Mouse (Mus musculus) splenic B cell, adult 2 months (primary cell): ENCODE measurements around the gene AW209491.

Source experiments
- DNase-seq: peaks from one replicate; pipeline ENCODE4 v3.0.0-alpha.2; 2011; ENCODE audit warnings: low read depth, low spot score
- H3K27me3 ChIP-seq: 2 replicates; pipeline ENCODE4 v1.6.1; 2012; ENCODE audit warnings: mild to moderate bottlenecking, low read length, moderate library complexity, mixed read lengths; ENCODE audit not compliant: control insufficient read depth, poor library complexity, insufficient read depth, severe bottlenecking
- H3K36me3 ChIP-seq: 2 replicates; pipeline ENCODE4 v1.6.1; 2012; ENCODE audit warnings: mild to moderate bottlenecking, low read length, moderate library complexity, mixed read lengths; ENCODE audit not compliant: control insufficient read depth, poor library complexity, insufficient read depth, severe bottlenecking

The AW209491 gene

DNA sequence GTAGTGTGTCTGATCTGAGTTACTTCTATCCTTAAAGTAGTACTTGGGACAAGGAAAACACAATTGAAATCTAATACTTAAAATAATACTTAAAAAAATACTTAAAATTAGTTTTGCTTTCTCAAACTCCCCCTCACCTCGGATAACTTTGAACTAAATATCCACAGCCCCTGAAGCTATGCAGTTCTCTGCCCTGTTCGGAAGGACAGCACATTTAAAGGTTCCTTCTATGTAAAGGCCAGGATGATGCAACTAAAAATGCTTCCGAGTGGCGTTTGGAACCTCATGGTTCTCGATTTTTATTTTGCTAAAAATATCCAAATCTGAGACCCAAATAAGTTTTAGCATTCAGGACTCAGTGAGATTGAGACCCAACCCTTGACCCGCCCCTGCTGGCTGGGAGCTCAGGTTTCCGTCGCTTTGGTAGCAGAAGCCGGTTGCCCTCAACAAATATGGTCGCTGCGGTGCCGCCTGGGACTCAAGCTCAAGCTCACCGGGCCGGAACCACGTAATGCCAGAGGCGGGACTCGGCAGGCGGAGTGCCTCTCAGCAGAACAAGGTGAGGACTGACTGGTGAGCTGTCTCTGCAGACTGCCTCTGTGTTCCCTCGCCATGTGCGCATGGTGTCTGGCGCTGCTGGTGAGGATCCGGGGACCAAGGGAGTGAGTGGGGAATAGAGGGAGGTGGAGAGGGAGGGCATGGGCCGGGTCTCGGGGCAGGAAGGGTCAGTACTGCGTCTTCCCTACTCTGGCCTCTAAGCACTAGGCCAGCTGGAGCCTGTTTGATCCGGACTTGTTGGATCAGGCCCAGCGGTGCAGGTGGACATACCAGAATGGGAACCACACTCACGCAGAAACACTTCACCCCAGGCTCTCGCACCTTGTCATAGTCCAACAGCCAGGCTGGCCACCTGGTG is at the start of gene AW209491:
Gene AW209491 (plus strand): TSS at position 429 of the 916 bp plus-strand sequence.
- DNase-seq: peak; percentile 94
- 0 out of 2 replicates have a peak, but pooled peaks cover 5% of the 10 kb centered on the region for H3K36me3 ChIP-seq
- H3K27me3 ChIP-seq: no peaks in the 10 kb centered on the region

DNA sequence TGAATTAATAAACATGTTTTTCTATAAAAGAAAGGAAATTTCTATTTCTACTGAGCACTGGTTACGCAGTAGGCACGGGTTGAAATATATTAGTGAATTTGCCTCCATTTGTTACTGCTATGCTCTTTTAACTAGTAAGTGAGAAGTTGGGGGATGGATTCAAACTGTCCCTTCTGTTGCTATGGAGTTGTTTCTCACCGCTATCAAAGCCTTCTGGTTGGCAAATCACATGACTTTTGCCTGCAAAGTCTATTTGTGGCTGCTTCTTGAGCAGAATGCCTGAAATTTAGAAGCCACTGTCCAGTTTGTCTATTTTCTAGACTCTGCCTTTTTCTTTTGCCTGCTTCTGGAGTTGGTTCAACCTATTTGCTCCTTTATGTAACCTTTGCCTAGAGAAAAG is 49.6 kb upstream of the AW209491 start:
- no peaks in the 10 kb centered on the region for H3K27me3 ChIP-seq
- no peak for DNase-seq
- no peaks in the 10 kb centered on the region for H3K36me3 ChIP-seq

DNA sequence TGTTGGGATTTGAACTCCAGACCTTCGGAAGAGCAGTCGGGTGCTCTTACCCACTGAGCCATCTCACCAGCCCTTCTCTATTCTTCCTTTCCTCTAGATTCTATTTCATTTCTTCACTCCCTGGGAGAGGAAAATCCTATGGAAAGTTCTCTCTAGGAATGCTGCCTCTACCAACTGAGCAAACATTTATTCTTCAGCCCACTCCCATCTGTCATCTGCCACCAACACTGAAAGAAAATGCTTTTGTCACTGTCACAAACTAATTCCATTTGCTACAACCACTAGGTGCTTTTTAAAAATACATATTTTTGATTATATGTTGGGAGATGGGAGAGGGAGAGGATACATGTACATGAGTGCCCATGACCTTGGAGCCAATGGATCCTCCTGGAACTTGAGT is 27.2 kb upstream of the AW209491 start:
- Histone ChIP-seq H3K36me3 (no peaks in the 10 kb centered on the region), H3K27me3 (no peaks in the 10 kb centered on the region)
- DNase-seq: no peak

DNA sequence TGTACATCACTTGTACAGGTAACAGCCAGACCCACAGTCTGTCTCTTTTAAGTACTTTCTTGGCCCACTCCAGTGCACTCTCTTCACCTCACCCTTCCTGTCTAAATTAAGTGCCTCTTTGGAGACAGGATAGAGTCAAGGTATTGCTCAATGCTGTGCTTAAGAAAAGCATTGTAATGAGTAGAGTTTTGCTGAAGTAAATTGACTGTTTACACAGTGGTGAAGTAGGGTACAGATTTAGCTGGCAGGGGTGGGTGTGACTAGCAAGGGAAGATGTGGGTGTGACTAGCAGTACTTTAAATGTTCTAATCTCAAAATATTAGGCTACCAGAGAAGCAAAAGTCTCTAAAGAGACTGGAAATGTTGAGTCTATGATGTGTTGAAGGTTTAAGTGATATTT is 22.3 kb upstream of the AW209491 start:
- peaks cover 1% of the 10 kb centered on the region for H3K36me3 ChIP-seq
- DNase-seq: no peak

DNA sequence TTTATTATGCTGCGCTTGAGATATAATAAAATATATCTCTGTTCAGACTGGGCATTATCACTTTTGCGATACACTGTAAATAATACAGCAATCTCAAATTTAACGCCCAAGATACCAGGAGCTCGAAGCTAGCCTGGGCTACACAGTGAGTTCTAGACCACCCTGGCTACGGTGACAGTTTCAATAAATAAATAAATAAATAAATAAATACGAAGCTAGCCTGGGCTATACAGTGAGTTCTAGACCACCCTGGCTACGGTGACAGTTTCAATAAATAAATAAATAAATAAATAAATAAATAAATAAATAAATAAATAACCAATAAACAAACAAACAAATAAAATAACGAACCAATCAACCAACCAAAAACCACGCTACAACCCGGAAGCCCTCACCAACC is 17.5 kb upstream of the AW209491 start:
- peaks cover 6% of the 10 kb centered on the region for H3K36me3 ChIP-seq
- no peaks in the 10 kb centered on the region for H3K27me3 ChIP-seq
- DNase-seq: no peak

More for the DNA sequence above, 22.3 kb upstream of the AW209491 start:
- H3K27me3 ChIP-seq: no peaks in the 10 kb centered on the region

DNA sequence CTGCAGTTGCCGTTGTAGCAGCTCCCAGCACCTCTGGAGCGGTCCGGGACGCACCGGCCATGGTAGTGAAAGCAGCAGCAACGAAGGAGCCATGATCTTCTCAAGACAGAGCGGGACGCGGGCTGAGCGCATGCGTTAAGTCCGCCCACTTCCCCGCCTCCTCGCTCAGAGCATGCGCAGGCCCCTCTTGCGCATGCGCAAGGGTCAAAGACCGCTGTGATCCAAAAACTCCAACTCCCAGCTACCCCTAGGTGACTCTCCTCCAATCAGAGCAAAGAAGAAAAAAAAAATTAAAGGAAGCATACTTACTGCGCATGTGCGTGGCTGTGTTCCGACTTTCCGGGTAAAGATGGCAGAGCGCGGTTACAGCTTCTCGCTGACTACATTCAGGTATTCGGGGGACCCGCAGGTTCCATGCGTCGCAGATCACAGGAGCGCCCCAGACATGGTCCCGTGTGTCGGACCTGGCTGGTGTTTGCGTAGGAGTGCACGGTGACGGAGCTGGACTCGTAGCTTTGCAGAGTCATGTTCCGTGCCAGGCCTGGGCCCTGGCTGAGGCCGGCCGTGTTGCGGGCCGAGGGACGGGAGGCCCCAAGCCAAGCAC is 16.9 kb upstream of the AW209491 start, which contains the start of the genes Mrpl32 and Psma2:
Gene Mrpl32 (minus strand): TSS at position 240 of the 604 bp plus-strand sequence.
Gene Psma2 (plus strand): TSS at position 315 of the 604 bp plus-strand sequence.
- DNase-seq: peak; percentile 99
- Histone ChIP-seq H3K27me3 (no peaks in the 10 kb centered on the region), H3K36me3 (peaks cover 6% of the 10 kb centered on the region)

DNA sequence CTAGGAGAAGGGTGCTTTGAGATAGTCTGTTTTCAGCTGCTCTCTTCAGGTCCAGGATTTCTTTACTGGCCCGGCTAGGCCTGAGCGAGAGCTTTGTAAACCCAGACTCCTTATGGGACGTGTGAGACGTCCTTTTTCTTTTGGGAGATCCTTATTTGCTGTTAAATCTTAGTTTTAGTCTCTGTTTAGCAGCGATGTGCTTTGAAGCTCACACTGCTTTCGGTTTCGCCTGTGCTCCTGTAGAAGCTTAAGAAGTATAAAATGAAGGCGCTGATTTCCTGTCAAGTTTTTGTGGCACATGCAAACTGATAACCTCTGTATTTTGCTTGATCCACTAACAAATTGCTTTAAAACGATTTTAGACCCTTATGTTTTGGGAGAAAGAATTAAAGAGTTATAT is 16.4 kb upstream of the AW209491 start:
- peak; percentile 39 for DNase-seq
- H3K27me3 ChIP-seq: no peaks in the 10 kb centered on the region
- H3K36me3 ChIP-seq: peaks cover 6% of the 10 kb centered on the region

DNA sequence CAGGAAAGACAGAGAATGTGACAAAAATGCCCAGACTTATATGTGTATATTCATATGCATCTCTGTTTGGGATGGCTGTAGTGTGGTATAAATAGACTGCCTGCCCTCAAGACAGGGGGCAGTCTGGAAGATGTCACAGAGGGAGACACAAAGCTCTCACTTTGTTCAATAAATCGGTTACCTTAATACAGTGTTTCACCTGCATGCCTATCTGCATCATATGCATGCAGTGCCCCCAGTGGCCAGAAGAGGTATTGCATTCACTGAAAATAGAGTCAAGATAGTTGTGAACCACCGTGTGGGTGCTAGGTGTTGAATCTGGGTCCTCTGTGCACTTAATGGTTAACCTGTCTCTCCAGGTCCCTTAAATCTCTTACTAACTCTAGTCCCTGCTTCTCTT is 11.2 kb upstream of the AW209491 start:
- Histone ChIP-seq H3K36me3 (peaks cover 16% of the 10 kb centered on the region; the same call in 1 of the 2 replicates), H3K27me3 (no peaks in the 10 kb centered on the region)
- peak; percentile 82 for DNase-seq

DNA sequence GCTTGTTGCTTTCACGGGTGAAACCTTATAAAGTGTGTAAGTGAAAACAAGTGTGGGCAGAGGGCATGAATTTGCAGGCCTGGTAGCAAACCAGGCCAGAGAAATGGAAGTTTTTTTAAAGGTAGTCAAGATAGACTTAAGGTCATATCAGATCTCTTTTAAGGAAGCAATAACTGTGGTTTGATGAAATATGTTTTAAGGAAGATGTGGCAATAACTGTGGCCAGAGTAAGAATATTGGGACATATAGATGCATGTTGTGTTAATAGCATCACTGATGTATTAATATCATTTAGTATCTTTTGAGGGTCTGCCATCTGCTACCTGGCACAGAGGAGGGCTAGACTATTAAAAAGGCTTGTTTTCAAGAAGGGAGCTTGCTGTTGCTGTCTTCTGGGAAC is 10.0 kb downstream of the AW209491 start:
- Histone ChIP-seq H3K27me3 (no peaks in the 10 kb centered on the region), H3K36me3 (no peaks in the 10 kb centered on the region; the same call in 1 of the 2 replicates)
- DNase-seq: no peak

DNA sequence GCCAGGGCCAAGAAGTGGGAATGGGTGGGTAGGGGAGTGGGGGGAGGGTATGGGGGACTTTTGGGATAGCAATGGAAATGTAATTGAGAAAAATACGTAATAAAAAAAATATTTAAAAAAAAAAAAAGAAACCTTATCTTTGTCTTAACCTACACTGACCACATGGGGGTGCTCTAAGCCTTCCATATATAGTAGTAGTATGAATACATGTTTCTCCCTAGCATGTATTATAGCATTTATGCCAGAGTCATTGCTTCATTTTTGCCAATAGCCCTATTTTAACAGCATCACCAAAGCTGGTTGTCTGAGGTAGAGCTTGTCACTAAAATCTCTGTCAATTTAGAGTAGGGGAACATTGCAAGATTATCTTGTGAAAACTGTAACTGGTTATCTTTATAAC is 19.3 kb downstream of the AW209491 start:
- DNase-seq: peak; percentile 47
- no peaks in the 10 kb centered on the region for H3K27me3 ChIP-seq
- no peaks in the 10 kb centered on the region for H3K36me3 ChIP-seq

DNA sequence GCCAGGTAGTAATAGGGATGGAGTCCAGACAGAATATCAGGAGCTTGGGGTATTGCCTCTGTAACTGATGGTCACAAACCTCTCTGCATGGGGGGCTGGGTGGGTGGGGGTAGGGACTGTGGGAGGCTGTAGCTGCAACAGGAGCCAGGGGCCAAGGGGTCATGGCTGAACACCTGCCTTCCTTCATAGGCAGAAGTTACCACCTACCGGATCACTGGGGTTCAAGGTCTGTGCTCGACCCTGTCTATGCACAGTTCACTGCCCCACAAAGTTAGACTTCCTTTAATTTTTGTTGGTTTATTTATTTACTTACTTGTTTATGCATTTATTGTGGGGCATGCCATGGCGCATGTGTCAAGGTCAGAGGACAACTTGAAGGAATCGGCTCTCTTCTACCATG is 37.2 kb downstream of the AW209491 start:
- no peaks in the 10 kb centered on the region; the same call in 1 of the 2 replicates for H3K27me3 ChIP-seq
- DNase-seq: no peak
- H3K36me3 ChIP-seq: no peaks in the 10 kb centered on the region

DNA sequence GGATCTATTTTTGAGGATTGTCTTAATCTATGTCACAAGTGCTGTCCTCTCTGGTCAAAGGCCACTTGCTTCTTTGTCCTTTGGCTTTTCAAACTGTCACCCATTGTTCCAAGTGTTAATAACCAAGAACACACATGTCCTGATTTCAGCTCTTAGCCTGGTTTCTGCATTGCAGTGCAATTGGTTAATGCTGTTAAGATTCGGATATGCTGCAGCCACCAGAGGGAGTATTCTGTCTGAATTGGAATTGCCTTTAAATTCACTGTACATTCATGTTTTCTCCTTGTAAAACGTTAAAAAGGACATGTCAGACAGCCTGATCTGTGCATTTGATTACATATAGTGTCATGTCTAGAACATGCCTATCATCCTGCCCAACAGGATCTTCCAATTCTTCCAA is 40.4 kb downstream of the AW209491 start:
- no peak for DNase-seq
- no peaks in the 10 kb centered on the region for H3K36me3 ChIP-seq
- no peaks in the 10 kb centered on the region; the same call in 1 of the 2 replicates for H3K27me3 ChIP-seq
